Mouse (Mus musculus): ENCODE measurements around the gene Mageb5. TPM values are rescaled to one million over a fixed set of nuclear protein-coding genes. Genes with fewer than 3 reads are reported as not detected.
"Not testable (repeated sequence)": the region's sequence is repeated elsewhere in the genome, so short reads cannot be mapped to it uniquely, and the experiment has no call there.

The Mageb5 gene
- not detected in 2 replicates for total RNA-seq (2012; rRNA removed)

GRCm38 (mm10) chrX:91782918-91783317 is at the start of gene Mageb5:
Gene Mageb5, minus strand, starts transcription at chrX:91783018.
- H3K9me3 ChIP-seq (ENCODE audit: control insufficient read depth, insufficient read depth, low read depth, low read length); H3K9ac ChIP-seq (ENCODE audit: insufficient read depth, low read depth, low read length, poor library complexity, severe bottlenecking); H3K4me3 ChIP-seq (ENCODE audit: insufficient read depth in 1 of 2, low read depth in 1 of 2, low read length in 2 of 2, poor library complexity in 1 of 2, severe bottlenecking in 1 of 2); H3K4me1 ChIP-seq (ENCODE audit: control insufficient read depth in 2 of 2, insufficient read depth in 2 of 2, low read length in 2 of 2, poor library complexity in 1 of 2); H3K27ac ChIP-seq (ENCODE audit: insufficient read depth, low read depth, low read length, poor library complexity, severe bottlenecking); in situ Hi-C loops (cut with MboI; ENCODE audit: low sequenced_read_pairs in 2 of 2, unreplicated experiment in 2 of 2); DNase-seq (ENCODE audit: low read depth, low spot score); H3K36me3 ChIP-seq (ENCODE audit: control insufficient read depth, insufficient read depth, low read length, poor library complexity, severe bottlenecking): not testable (repeated sequence)

GRCm38 (mm10) chrX:91759591-91760226 is 23.1 kb downstream of the Mageb5 start:
- H3K9ac ChIP-seq (ENCODE audit: insufficient read depth, low read depth, low read length, poor library complexity, severe bottlenecking); H3K36me3 ChIP-seq (ENCODE audit: control insufficient read depth, insufficient read depth, low read length, poor library complexity, severe bottlenecking); H3K9me3 ChIP-seq (ENCODE audit: control insufficient read depth, insufficient read depth, low read depth, low read length); H3K27ac ChIP-seq (ENCODE audit: insufficient read depth, low read depth, low read length, poor library complexity, severe bottlenecking); DNase-seq (ENCODE audit: low read depth, low spot score); H3K4me3 ChIP-seq (ENCODE audit: insufficient read depth in 1 of 2, low read depth in 1 of 2, low read length in 2 of 2, poor library complexity in 1 of 2, severe bottlenecking in 1 of 2); in situ Hi-C loops (cut with MboI; ENCODE audit: low sequenced_read_pairs in 2 of 2, unreplicated experiment in 2 of 2); H3K4me1 ChIP-seq (ENCODE audit: control insufficient read depth in 2 of 2, insufficient read depth in 2 of 2, low read length in 2 of 2, poor library complexity in 1 of 2): not testable (repeated sequence)

Other genes starting within 250 kb of the Mageb5 start
- gene 1700084M14Rik, start 207.1 kb downstream of the Mageb5 start, total RNA-seq (2012; rRNA removed), result not detected in 2 replicates
- gene Gm14781, start 150.8 kb downstream of the Mageb5 start, total RNA-seq (2012; rRNA removed), result not detected in 2 replicates
- gene Mageb1, start 233.3 kb upstream of the Mageb5 start, total RNA-seq (2012; rRNA removed), result not detected in 2 replicates